Mouse (Mus musculus) midbrain, embryonic 13.5 days (tissue): ENCODE measurements around the gene Synj1. TPM values are rescaled to one million over a fixed set of nuclear protein-coding genes. Genes with fewer than 3 reads are reported as not detected.

Experiments used
- ATAC-seq: fragments of 200-750 bp; cut with Nextera tagmentation; 2 replicates; pipeline ENCODE4 v1.8.0; 2017; ENCODE audit warnings: mild to moderate bottlenecking, moderate TSS enrichment, moderate library complexity
- H3K27ac ChIP-seq: fragments of 300-500 bp; sonication (generic); 2 replicates; pipeline ENCODE4 v1.5.1; 2015; ENCODE audit warnings: inconsistent platforms, mild to moderate bottlenecking, moderate library complexity
- H3K27me3 ChIP-seq: fragments of 300-500 bp; sonication (generic); 2 replicates; pipeline ENCODE4 v1.6.1; 2015; ENCODE audit warnings: mild to moderate bottlenecking, inconsistent platforms
- H3K36me3 ChIP-seq: fragments of 300-500 bp; sonication (generic); 2 replicates; pipeline ENCODE4 v1.6.1; 2015; ENCODE audit warnings: mild to moderate bottlenecking, inconsistent platforms
- H3K4me1 ChIP-seq: fragments of 300-500 bp; sonication (generic); replicated peaks from 2 replicates; pipeline ENCODE4 v1.6.1; 2015; ENCODE audit warnings: inconsistent platforms
- H3K4me2 ChIP-seq: fragments of 300-500 bp; sonication (generic); replicated peaks from 2 replicates; pipeline ENCODE4 v1.6.1; 2015; ENCODE audit warnings: moderate library complexity, mild to moderate bottlenecking, inconsistent platforms
- H3K4me3 ChIP-seq: fragments of 300-500 bp; sonication (generic); replicated peaks from 2 replicates; pipeline ENCODE4 v1.5.1; 2015; ENCODE audit warnings: mild to moderate bottlenecking, inconsistent platforms
- H3K9ac ChIP-seq: fragments of 300-500 bp; sonication (generic); replicated peaks from 2 replicates; pipeline ENCODE4 v1.6.1; 2015; ENCODE audit warnings: mild to moderate bottlenecking, inconsistent platforms
- H3K9me3 ChIP-seq: fragments of 300-500 bp; sonication (generic); 2 replicates; pipeline ENCODE4 v1.6.1; 2016; ENCODE audit warnings: mild to moderate bottlenecking, inconsistent platforms
- WGBS: fragments of 180-500 bp; shearing (Covaris S2); methylation state at CpG from one replicate; pipeline ENCODE4 v1.1.7; 2015; 5-methylcytosine and 5-hydroxymethylcytosine counted together
- polyA plus RNA-seq: library from polyadenylated mRNA; unstranded; fragments of >200 nt; fragmentation: Nextera tagmentation; extraction: Ambion mirVana; gene quantifications from 2 replicates; pipeline ENCODE4 v1.2.1, GENCODE M21; 2015

Synj1 gene
- polyA plus RNA-seq, 1 experiment from 2014 or later: 33.6 TPM

- 93% methylated on average over 10 of the region's 10 CpGs for WGBS
- peaks cover 60% of the 10 kb centered on the region for H3K36me3 ChIP-seq
Measured at GRCm38 (mm10) chr16:90964302-90964701, 46.8 kb downstream of the Synj1 start.

GRCm38 (mm10) chr16:90963866-90964265, 47.2 kb downstream of the Synj1 start:
- Histone ChIP-seq H3K9me3 (no peaks in the 10 kb centered on the region), H3K27me3 (no peaks in the 10 kb centered on the region), H3K4me3 (no peak overlapping the region), H3K27ac (no peak overlapping the region), H3K4me1 (no peaks in the 10 kb centered on the region), H3K36me3 (peaks cover 59% of the 10 kb centered on the region), H3K4me2 (no peak overlapping the region), H3K9ac (no peak overlapping the region)
- WGBS: 88% methylated on average over 10 of the region's 10 CpGs
- ATAC-seq: no peak

More at GRCm38 (mm10) chr16:90964302-90964701, 46.8 kb downstream of the Synj1 start:
- H3K4me2 ChIP-seq: no peak overlapping the region
- H3K9me3 ChIP-seq: no peaks in the 10 kb centered on the region
- H3K27ac ChIP-seq: no peak overlapping the region
- H3K4me1 ChIP-seq: no peaks in the 10 kb centered on the region
- H3K4me3 ChIP-seq: no peak overlapping the region
- H3K27me3 ChIP-seq: no peaks in the 10 kb centered on the region
- H3K9ac ChIP-seq: no peak overlapping the region
- no peak for ATAC-seq

- Histone ChIP-seq H3K4me3 (no peak overlapping the region), H3K9ac (no peak overlapping the region), H3K27ac (no peak overlapping the region), H3K4me1 (no peaks in the 10 kb centered on the region), H3K4me2 (no peak overlapping the region), H3K9me3 (no peaks in the 10 kb centered on the region), H3K27me3 (no peaks in the 10 kb centered on the region), H3K36me3 (peaks cover 61% of the 10 kb centered on the region)
- ATAC-seq: no peak
- 98% methylated on average over 4 of the region's 4 CpGs for WGBS
Measured at GRCm38 (mm10) chr16:90963231-90963630, 47.9 kb downstream of the Synj1 start.

- Histone ChIP-seq H3K27ac (no peak overlapping the region), H3K4me3 (no peak overlapping the region), H3K9ac (no peak overlapping the region), H3K4me1 (no peaks in the 10 kb centered on the region), H3K27me3 (no peaks in the 10 kb centered on the region), H3K36me3 (peaks cover 70% of the 10 kb centered on the region), H3K4me2 (no peak overlapping the region), H3K9me3 (no peaks in the 10 kb centered on the region)
- WGBS: 89% methylated on average over 5 of the region's 5 CpGs
- no peak for ATAC-seq
Measured at GRCm38 (mm10) chr16:90958301-90959085, 52.6 kb downstream of the Synj1 start.

GRCm38 (mm10) chr16:90955494-90955893, 55.6 kb downstream of the Synj1 start:
- Histone ChIP-seq H3K4me3 (no peak overlapping the region), H3K9me3 (no peaks in the 10 kb centered on the region), H3K27me3 (no peaks in the 10 kb centered on the region), H3K9ac (no peak overlapping the region), H3K4me2 (no peak overlapping the region), H3K36me3 (peaks cover 87% of the 10 kb centered on the region), H3K27ac (no peak overlapping the region), H3K4me1 (no peaks in the 10 kb centered on the region)
- WGBS: 89% methylated on average over 6 of the region's 6 CpGs
- ATAC-seq: no peak

- peaks cover 82% of the 10 kb centered on the region for H3K36me3 ChIP-seq
Measured at GRCm38 (mm10) chr16:90953770-90954169, 57.3 kb downstream of the Synj1 start.

GRCm38 (mm10) chr16:90953147-90953546, 58.0 kb downstream of the Synj1 start:
- ATAC-seq: no peak
- Histone ChIP-seq H3K27ac (no peak overlapping the region), H3K9ac (no peak overlapping the region), H3K4me3 (no peak overlapping the region), H3K4me2 (no peak overlapping the region), H3K27me3 (no peaks in the 10 kb centered on the region), H3K4me1 (no peaks in the 10 kb centered on the region), H3K36me3 (peaks cover 76% of the 10 kb centered on the region), H3K9me3 (no peaks in the 10 kb centered on the region)
- 91% methylated on average over 9 of the region's 9 CpGs for WGBS

More at GRCm38 (mm10) chr16:90953770-90954169, 57.3 kb downstream of the Synj1 start:
- Histone ChIP-seq H3K4me3 (no peak overlapping the region), H3K9ac (no peak overlapping the region), H3K9me3 (no peaks in the 10 kb centered on the region), H3K4me2 (no peak overlapping the region), H3K27me3 (no peaks in the 10 kb centered on the region), H3K4me1 (no peaks in the 10 kb centered on the region), H3K27ac (no peak overlapping the region)
- WGBS: 96% methylated on average over 6 of the region's 6 CpGs
- ATAC-seq: no peak

GRCm38 (mm10) chr16:90950354-90950963, 60.6 kb downstream of the Synj1 start:
- no peak overlapping the region for H3K9ac ChIP-seq

GRCm38 (mm10) chr16:90946977-90947376, 64.1 kb downstream of the Synj1 start:
- H3K36me3 ChIP-seq: peaks cover 69% of the 10 kb centered on the region
- H3K9me3 ChIP-seq: no peaks in the 10 kb centered on the region
- WGBS: 77% methylated on average over 8 of the region's 8 CpGs
- no peaks in the 10 kb centered on the region for H3K4me1 ChIP-seq
- H3K27me3 ChIP-seq: no peaks in the 10 kb centered on the region
- H3K4me2 ChIP-seq: no peak overlapping the region
- no peak for ATAC-seq
- H3K9ac ChIP-seq: no peak overlapping the region
- H3K4me3 ChIP-seq: no peak overlapping the region
- H3K27ac ChIP-seq: no peak overlapping the region

More at GRCm38 (mm10) chr16:90950354-90950963, 60.6 kb downstream of the Synj1 start:
- Histone ChIP-seq H3K4me1 (no peaks in the 10 kb centered on the region), H3K36me3 (peaks cover 71% of the 10 kb centered on the region), H3K4me2 (no peak overlapping the region), H3K27me3 (no peaks in the 10 kb centered on the region), H3K9me3 (no peaks in the 10 kb centered on the region), H3K27ac (no peak overlapping the region), H3K4me3 (no peak overlapping the region)
- no peak for ATAC-seq
- 61% methylated on average over 17 of the region's 17 CpGs for WGBS

- H3K36me3 ChIP-seq: peaks cover 61% of the 10 kb centered on the region
- H3K4me3 ChIP-seq: no peak overlapping the region
- no peak for ATAC-seq
- no peak overlapping the region for H3K27ac ChIP-seq
- H3K4me2 ChIP-seq: no peak overlapping the region
- H3K27me3 ChIP-seq: no peaks in the 10 kb centered on the region
- H3K4me1 ChIP-seq: no peaks in the 10 kb centered on the region
- H3K9me3 ChIP-seq: no peaks in the 10 kb centered on the region
- H3K9ac ChIP-seq: no peak overlapping the region
- 94% methylated on average over 7 of the region's 7 CpGs for WGBS
Measured at GRCm38 (mm10) chr16:90941246-90941645, 69.9 kb downstream of the Synj1 start.

- Histone ChIP-seq H3K9ac (peak within 1 kb of the TSS; percentile 87), H3K9me3 (no peaks in the 10 kb centered on the region), H3K27ac (peak within 1 kb of the TSS; percentile 92), H3K4me1 (peaks cover 15% of the 10 kb centered on the region), H3K27me3 (no peaks in the 10 kb centered on the region), H3K4me3 (peak within 1 kb of the TSS; percentile 88), H3K4me2 (peak within 1 kb of the TSS; percentile 81), H3K36me3 (peaks cover 25% of the 10 kb centered on the region)
- peak; percentile 98 for ATAC-seq
- under 1% methylated on average over 56 of the region's 56 CpGs for WGBS
Measured at GRCm38 (mm10) chr16:90934687-90935328, 76.3 kb downstream of the Synj1 start, which contains the start of gene Cfap298. Cfap298 (minus strand) TSS chr16:90935114.

GRCm38 (mm10) chr16:90934193-90934686, 76.9 kb downstream of the Synj1 start:
- H3K9ac ChIP-seq: peak overlapping the region; percentile 87
- WGBS: under 1% methylated on average over 38 of the region's 38 CpGs
- H3K4me2 ChIP-seq: peak overlapping the region; percentile 81
- peak; percentile 57 for ATAC-seq
- peak overlapping the region; percentile 92 for H3K27ac ChIP-seq
- H3K36me3 ChIP-seq: peaks cover 29% of the 10 kb centered on the region
- peaks cover 15% of the 10 kb centered on the region for H3K4me1 ChIP-seq
- H3K9me3 ChIP-seq: no peaks in the 10 kb centered on the region
- peak overlapping the region; percentile 88 for H3K4me3 ChIP-seq
- no peaks in the 10 kb centered on the region for H3K27me3 ChIP-seq
